Mouse (Mus musculus) yolk sac, embryonic 10.5 days (tissue): ENCODE results near the gene Akr1c19.
A peak's percentile ranks its signal among the peaks of the same experiment; 100 is the strongest.

Experiments
- DNase-seq: peaks from one replicate; pipeline ENCODE4 v3.0.0-alpha.2; 2017; ENCODE audit warnings: low spot score

Gene Akr1c19

GRCm38 (mm10) chr13:4270860-4271259 lies 42.4 kb downstream of the Akr1c19 start:
- no peak for DNase-seq

GRCm38 (mm10) chr13:4277526-4277925 lies 49.0 kb downstream of the Akr1c19 start:
- DNase-seq: no peak

GRCm38 (mm10) chr13:4279284-4279683 lies 50.8 kb downstream of the Akr1c19 start, which contains the start of gene Akr1c12:
TSS of gene Akr1c12 (minus strand) at chr13:4279433.
- DNase-seq: peak; percentile 41

- peak; percentile 37 for DNase-seq
Measured at GRCm38 (mm10) chr13:4281471-4282412, 53.2 kb downstream of the Akr1c19 start.

- no peak for DNase-seq
Measured at GRCm38 (mm10) chr13:4296991-4297390, 68.5 kb downstream of the Akr1c19 start.
